Mouse (Mus musculus) stomach, embryonic 16.5 days (tissue): ENCODE results near the gene Eva1c. TPM values are rescaled to one million over a fixed set of nuclear protein-coding genes. Genes with fewer than 3 reads are reported as not detected.

Source experiments
- ATAC-seq: fragments of 200-750 bp; cut with Nextera tagmentation; 2 replicates; pipeline ENCODE4 v1.8.0; 2017; ENCODE audit warnings: moderate number of reproducible peaks, moderate TSS enrichment; ENCODE audit not compliant: insufficient read depth, low FRiP score
- H3K27ac ChIP-seq: fragments of 300-500 bp; sonication (generic); 2 replicates; pipeline ENCODE4 v1.5.1; 2014; ENCODE audit warnings: low read length
- H3K27me3 ChIP-seq: fragments of 300-500 bp; sonication (generic); 2 replicates; pipeline ENCODE4 v1.6.1; 2014; ENCODE audit warnings: low read length, control low read depth, mixed read lengths; ENCODE audit not compliant: control insufficient read depth, insufficient read depth
- H3K36me3 ChIP-seq: fragments of 300-500 bp; sonication (generic); 2 replicates; pipeline ENCODE4 v1.6.1; 2014; ENCODE audit warnings: low read length; ENCODE audit not compliant: control insufficient read depth, insufficient read depth
- H3K4me1 ChIP-seq: fragments of 300-500 bp; sonication (generic); 2 replicates; pipeline ENCODE4 v1.6.1; 2014; ENCODE audit warnings: low read length, control low read depth, mixed read lengths; ENCODE audit not compliant: control insufficient read depth, insufficient read depth
- H3K4me2 ChIP-seq: fragments of 300-500 bp; sonication (generic); 2 replicates; pipeline ENCODE4 v1.6.1; 2014; ENCODE audit warnings: low read depth, low read length, mixed read lengths
- H3K4me3 ChIP-seq: fragments of 300-500 bp; sonication (generic); replicated peaks from 2 replicates; pipeline ENCODE4 v1.5.1; 2014; ENCODE audit warnings: mild to moderate bottlenecking, low read length
- H3K9ac ChIP-seq: fragments of 300-500 bp; sonication (generic); 2 replicates; pipeline ENCODE4 v1.6.1; 2014; ENCODE audit warnings: low read length
- H3K9me3 ChIP-seq: fragments of 300-500 bp; sonication (generic); replicated peaks from 2 replicates; pipeline ENCODE4 v1.6.1; 2016; ENCODE audit warnings: low read length, control low read depth; ENCODE audit not compliant: control insufficient read depth
- WGBS: fragments of 180-500 bp; shearing (Covaris S2); extraction: QIAGEN DNeasy Blood & Tissue Kit; methylation state at CpG from one replicate; pipeline ENCODE4 v1.1.7; 2014; 5-methylcytosine and 5-hydroxymethylcytosine counted together
- polyA plus RNA-seq: library from polyadenylated mRNA; unstranded; fragments of >200 nt; fragmentation: Nextera tagmentation; extraction: Ambion mirVana; gene quantifications from 2 replicates; pipeline ENCODE4 v1.2.1, GENCODE M21; 2015

Eva1c gene
- polyA plus RNA-seq, 1 experiment from 2014 or later, result 2.2 TPM

- peak overlapping the region; percentile 59 for H3K4me3 ChIP-seq
- H3K4me1 ChIP-seq, result peaks cover 12% of the 10 kb centered on the region; the same call in 1 of the 2 replicates
- H3K4me2 ChIP-seq, result peak overlapping the region; percentile 91
- under 1% methylated on average over 45 of the region's 45 CpGs for WGBS
- no peaks in the 10 kb centered on the region for H3K9me3 ChIP-seq
- peak overlapping the region; percentile 72 for H3K9ac ChIP-seq
- peak; percentile 85 for ATAC-seq
- H3K27ac ChIP-seq, result peak overlapping the region; percentile 53; the same call in 1 of the 2 replicates
- peaks cover 3% of the 10 kb centered on the region; the same call in 1 of the 2 replicates for H3K27me3 ChIP-seq
- no peaks in the 10 kb centered on the region for H3K36me3 ChIP-seq
Observed at GRCm38 (mm10) chr16:90829894-90830685, 3.6 kb downstream of the Eva1c start.

DNA sequence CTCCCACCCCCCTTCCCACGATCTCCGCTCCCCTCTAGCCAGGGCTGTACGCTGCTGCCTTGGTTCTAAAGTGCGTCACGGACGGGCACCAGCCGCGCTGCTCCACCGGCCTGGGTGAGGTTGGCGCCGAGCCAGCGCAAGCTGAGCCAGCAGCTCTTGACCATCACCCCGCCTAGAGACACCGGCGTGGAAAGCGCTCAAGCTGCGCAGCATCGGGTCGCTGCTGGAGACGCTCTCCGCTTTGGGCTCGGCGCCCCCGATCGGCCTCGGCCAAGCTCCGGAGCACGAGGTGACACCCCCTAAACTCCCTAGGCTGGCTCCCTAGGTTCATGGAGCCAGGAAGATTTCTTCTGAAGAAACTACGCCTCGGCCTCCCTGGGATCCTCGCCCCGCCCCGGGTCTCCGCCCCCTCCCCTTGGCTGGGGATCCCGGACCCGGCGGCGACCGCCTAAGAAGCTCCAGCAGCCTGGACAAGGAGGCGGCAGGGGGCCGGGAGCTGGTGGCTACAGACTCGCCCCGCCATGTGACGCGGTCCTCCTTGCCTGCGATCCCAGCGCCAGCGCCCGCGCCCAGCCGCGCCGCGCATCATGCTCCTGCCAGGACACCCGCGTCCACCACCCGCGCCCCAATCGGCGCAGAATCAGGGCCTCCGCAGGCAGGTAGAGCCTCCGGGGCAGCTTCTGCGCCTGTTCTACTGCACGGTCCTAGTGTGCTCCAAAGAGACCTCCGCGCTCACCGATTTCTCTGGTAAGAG is 4.3 kb downstream of the Eva1c start:
- H3K4me3 ChIP-seq, result peak overlapping the region; percentile 59
- WGBS, result under 1% methylated on average over 67 of the region's 67 CpGs
- peaks cover 12% of the 10 kb centered on the region; the same call in 1 of the 2 replicates for H3K4me1 ChIP-seq
- ATAC-seq, result peak; percentile 79
- no peaks in the 10 kb centered on the region for H3K9me3 ChIP-seq
- peak overlapping the region; percentile 72 for H3K9ac ChIP-seq
- H3K27me3 ChIP-seq, result peaks cover 3% of the 10 kb centered on the region; the same call in 1 of the 2 replicates
- peak overlapping the region; percentile 53; the same call in 1 of the 2 replicates for H3K27ac ChIP-seq
- H3K4me2 ChIP-seq, result peak overlapping the region; percentile 91
- no peaks in the 10 kb centered on the region for H3K36me3 ChIP-seq

- Histone ChIP-seq H3K4me3 (peak overlapping the region; percentile 59), H3K9me3 (no peaks in the 10 kb centered on the region), H3K27ac (no peak overlapping the region), H3K9ac (peak overlapping the region; percentile 72), H3K4me2 (peak overlapping the region; percentile 91), H3K27me3 (peaks cover 3% of the 10 kb centered on the region; the same call in 1 of the 2 replicates), H3K4me1 (peaks cover 12% of the 10 kb centered on the region; the same call in 1 of the 2 replicates), H3K36me3 (no peaks in the 10 kb centered on the region)
- WGBS, result 21% methylated on average over 15 of the region's 15 CpGs
- ATAC-seq, result no peak
Observed at GRCm38 (mm10) chr16:90831676-90832075, 5.2 kb downstream of the Eva1c start.

- Histone ChIP-seq H3K4me2 (no peak overlapping the region), H3K4me1 (peaks cover 12% of the 10 kb centered on the region; the same call in 1 of the 2 replicates), H3K9ac (no peak overlapping the region), H3K27ac (no peak overlapping the region), H3K36me3 (no peaks in the 10 kb centered on the region), H3K4me3 (no peak overlapping the region), H3K9me3 (no peaks in the 10 kb centered on the region), H3K27me3 (peaks cover 3% of the 10 kb centered on the region; the same call in 1 of the 2 replicates)
- no peak for ATAC-seq
- 24% methylated on average over 6 of the region's 6 CpGs for WGBS
Observed at GRCm38 (mm10) chr16:90832495-90832894, 6.0 kb downstream of the Eva1c start.

DNA sequence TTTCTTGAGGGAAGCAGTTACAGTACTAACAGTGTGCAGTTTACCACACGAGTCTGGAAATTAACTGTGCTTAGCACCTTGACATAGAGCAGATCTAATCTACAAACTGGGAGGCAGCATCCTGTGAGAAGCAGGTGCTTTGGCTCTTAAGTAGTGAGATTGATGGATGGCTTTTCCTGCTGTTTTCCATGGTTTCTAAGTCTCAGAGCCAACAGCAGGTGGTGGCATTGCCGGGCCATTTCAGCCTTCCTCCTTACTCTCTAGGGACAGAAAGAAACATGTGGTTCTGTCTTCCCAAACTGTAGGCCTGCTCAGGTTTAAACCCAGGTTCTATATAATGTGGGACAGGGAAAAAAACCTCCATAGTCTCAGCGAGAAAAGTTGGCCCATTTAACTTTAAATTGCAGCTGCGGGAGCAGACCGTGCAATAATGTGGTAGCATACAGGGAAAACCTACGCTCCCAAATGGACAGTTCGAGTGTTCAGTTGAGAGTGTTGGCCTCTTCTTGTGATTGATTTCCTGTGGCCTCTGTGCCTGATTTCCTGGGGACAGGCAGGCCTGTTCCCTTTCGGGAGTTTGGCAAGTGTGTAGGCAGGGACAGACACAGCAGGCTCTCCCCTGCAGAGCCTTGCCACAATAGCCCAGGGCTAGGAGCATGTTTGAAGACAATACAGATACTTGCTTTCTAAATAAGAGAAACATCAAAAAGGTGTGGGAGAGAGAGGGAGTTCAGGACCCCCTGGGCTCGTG is 6.7 kb downstream of the Eva1c start:
- Histone ChIP-seq H3K27me3 (peaks cover 3% of the 10 kb centered on the region; the same call in 1 of the 2 replicates), H3K9ac (no peak overlapping the region; the same call in 1 of the 2 replicates), H3K4me2 (no peak overlapping the region), H3K36me3 (no peaks in the 10 kb centered on the region), H3K4me3 (no peak overlapping the region), H3K9me3 (no peaks in the 10 kb centered on the region), H3K4me1 (peaks cover 12% of the 10 kb centered on the region; the same call in 1 of the 2 replicates), H3K27ac (no peak overlapping the region)
- ATAC-seq, result no peak
- 34% methylated on average over 9 of the region's 9 CpGs for WGBS

DNA sequence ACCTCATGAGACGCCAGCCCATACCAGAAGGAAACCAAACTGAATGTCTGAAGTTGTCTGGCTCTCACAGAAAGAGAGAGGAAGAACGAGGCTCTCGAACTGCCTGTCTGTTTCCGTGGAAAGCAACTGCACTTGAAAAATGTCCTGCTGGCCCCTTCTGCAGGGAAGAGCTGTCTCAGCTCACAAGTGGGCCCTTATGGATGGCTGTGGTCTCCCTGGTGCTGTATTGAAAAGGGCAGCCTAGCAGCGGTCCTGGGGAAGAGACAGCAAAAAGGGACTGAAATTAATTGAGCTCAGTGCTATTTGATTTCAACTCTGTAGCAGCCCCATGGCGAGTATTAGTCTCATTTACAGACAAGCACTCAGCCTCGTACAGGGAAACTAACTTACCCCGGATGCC is 10.9 kb downstream of the Eva1c start:
- WGBS, result 63% methylated on average over 8 of the region's 8 CpGs

DNA sequence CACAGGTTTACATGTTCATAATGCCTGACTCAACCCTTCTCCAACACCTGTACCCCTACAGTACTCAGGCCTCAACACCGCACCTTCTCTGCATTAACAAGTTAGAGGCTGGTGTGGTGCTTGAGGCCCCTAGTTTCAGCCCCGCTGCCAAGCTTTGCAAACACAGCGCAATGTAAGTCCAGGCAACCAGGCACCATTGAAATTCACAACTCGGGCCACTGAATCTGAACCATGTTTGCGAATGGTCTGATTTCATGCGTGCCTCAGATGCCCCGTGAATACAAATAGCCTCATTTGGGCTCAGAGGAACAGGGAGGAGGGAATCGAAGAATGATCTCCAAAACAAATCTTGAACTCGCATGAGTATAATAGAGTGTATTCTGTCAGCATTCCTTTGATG is 15.6 kb downstream of the Eva1c start:
- Histone ChIP-seq H3K4me3 (no peak overlapping the region), H3K4me2 (no peak overlapping the region), H3K36me3 (no peaks in the 10 kb centered on the region), H3K4me1 (no peaks in the 10 kb centered on the region), H3K9ac (no peak overlapping the region), H3K9me3 (no peaks in the 10 kb centered on the region), H3K27me3 (no peaks in the 10 kb centered on the region), H3K27ac (no peak overlapping the region)
- ATAC-seq, result no peak
- WGBS, result 45% methylated on average over 9 of the region's 9 CpGs

More for the DNA sequence above, 10.9 kb downstream of the Eva1c start:
- H3K27me3 ChIP-seq, result no peaks in the 10 kb centered on the region
- H3K9me3 ChIP-seq, result no peaks in the 10 kb centered on the region
- H3K4me2 ChIP-seq, result no peak overlapping the region
- H3K4me3 ChIP-seq, result no peak overlapping the region
- H3K27ac ChIP-seq, result no peak overlapping the region
- peaks cover 7% of the 10 kb centered on the region; the same call in 1 of the 2 replicates for H3K4me1 ChIP-seq
- no peak for ATAC-seq
- H3K9ac ChIP-seq, result no peak overlapping the region
- H3K36me3 ChIP-seq, result no peaks in the 10 kb centered on the region

GRCm38 (mm10) chr16:90845038-90845437 is 18.5 kb downstream of the Eva1c start:
- no peak overlapping the region for H3K4me2 ChIP-seq
- no peak overlapping the region for H3K4me3 ChIP-seq
- H3K36me3 ChIP-seq, result no peaks in the 10 kb centered on the region
- no peak for ATAC-seq
- no peaks in the 10 kb centered on the region for H3K9me3 ChIP-seq
- H3K27me3 ChIP-seq, result no peaks in the 10 kb centered on the region
- WGBS, result 65% methylated on average over 6 of the region's 6 CpGs
- H3K9ac ChIP-seq, result no peak overlapping the region
- H3K27ac ChIP-seq, result no peak overlapping the region
- H3K4me1 ChIP-seq, result no peaks in the 10 kb centered on the region
